Mouse (Mus musculus) layer of hippocampus, postnatal 10 days (tissue): ENCODE data around the gene Stk24. TPM values are rescaled to one million over a fixed set of nuclear protein-coding genes. Genes with fewer than 3 reads are reported as not detected.
A peak's percentile ranks its signal among the peaks of the same experiment; 100 is the strongest.

Experiments
- DNase-seq, 2 experiments: peaks; one replicate each; pipeline ENCODE4 v3.0.0; 2021; ENCODE audit warnings: low spot score in 2 of 2
- total RNA-seq, 2 experiments: library from RNA; stranded (reverse); gene quantifications; 2 replicates each; pipeline ENCODE4 v1.2.3; 2021

The Stk24 gene
- total RNA-seq, 2 experiments from 2014 or later = 45.8 to 51.1 TPM

DNA sequence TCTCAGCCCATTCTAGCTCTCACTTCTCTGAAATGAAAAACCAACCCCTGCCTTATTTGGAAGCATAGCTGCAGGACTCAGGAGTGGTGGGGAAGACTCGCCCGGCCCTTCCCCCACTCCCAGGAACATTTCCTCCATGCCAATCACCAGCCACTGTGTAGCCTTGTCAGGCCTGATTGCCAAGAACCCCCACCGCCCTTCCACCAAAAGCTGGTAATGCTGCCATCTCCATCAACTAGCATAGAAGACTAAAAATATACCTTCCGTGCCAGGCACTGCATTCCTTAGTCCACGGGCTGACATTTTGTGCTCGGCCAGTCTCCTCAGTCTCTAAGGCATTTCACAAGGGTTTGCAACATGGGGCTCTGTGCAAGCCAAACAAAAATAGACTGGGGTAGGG is 109.3 kb downstream of the Stk24 start:
- DNase-seq = no peak

DNA sequence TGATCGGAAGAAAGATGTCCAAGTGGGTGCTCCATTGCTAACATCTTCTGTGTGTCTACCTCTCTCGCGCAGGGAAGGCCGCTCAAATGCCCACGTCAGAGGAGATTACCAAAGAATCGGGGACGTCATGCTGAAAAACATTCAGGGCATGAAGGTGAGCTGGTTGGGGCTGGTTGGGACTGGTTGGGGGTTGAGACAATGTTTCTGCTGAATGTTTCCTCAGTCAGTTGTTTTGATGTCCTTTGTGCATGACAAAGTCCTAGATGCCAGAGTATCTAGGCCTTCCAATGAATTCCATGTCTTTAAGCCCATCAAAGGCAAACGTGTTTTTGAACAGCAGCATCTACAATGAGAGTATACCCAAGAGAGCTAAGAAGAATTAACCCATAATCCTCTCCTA is 112.0 kb downstream of the Stk24 start:
- no peak for DNase-seq

DNA sequence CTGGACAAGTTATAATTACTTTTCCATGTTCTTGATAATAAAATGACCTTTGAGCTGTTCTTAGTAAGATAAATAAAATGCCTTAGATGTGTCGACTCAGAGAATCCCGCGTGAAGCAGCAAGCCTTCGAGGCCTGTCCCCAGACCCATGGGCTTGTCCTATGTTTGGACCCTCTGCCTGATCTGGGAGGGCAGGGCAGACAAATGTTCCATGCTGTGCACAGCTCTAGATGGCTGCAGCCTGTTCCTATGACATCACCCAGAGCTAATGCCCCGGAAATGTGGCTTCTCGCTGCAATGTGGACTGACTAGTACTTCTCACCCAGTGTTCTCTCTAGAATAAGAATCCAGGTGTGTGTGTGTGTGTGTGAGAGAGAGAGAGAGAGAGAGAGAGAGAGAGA is 115.4 kb downstream of the Stk24 start:
- no peak for DNase-seq

DNA sequence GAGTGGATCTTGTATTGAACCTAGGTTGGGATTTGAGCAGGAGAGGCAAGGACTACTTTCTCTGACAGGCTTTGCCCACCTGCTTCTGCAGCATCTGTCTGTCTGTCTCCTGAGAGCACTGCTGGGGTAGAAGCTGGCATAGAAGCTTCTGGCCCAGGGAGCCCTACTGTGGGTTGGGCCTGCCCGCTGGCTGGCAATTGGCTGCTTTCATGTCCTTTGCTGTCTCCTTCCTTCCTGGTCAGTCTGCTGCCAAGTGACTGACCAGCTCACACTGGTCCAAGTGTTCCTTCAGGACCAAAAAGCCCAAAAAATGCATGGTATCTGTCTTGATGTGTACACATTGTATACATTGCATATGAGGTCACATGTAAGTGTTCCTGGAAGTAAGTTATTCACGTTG is 115.9 kb downstream of the Stk24 start:
- no peak for DNase-seq

DNA sequence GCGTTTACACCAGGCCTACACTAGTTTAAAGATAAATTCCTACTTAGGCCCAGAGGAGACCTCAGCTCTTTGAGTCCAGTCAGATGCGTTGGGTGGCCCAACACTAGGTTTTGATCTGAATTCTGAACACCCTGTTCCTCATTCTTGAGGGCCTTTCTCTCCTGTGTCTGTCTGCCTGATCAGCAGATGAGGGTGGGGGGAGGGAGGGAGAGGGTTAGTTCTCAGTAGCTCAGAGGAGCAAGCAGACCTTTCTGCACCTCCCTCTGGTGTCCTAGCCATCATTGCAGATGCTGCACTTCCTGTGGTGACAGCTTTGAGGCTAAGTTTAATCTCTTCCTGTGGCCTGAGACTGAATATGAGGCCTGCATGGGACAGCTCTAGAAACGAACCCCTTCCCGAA is 117.2 kb downstream of the Stk24 start:
- no peak for DNase-seq

DNA sequence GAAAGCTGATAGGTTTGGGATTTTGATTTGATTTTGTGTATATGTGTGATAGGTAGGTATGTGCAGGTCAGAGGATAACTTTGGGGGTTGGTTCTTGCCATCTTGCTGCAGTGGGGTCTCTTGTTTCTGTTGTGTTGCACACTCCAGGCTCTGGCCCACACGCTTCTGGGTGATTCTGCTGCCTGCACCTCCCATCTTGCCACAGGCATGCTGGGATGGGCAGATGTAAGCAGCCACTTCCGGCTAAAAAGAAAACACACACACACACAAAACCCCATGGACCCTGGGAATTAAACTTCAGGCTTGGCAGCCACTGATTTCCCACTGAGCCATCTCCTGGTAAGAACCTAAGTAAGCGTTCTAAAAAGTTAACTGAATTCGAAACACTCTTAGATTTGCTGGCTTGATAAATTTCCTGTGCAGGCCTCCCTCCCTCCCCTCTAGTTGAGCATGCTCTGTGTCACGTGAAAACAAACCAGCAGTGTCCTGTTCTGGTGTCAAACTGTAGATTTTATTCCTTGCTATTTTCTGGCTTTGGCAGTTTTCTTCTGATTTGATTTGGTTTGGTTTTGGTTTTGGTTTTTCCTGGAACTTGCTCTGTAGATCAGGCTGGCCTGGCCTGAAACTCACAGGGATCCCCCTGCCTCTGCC is 118.5 kb downstream of the Stk24 start:
- no peak for DNase-seq

DNA sequence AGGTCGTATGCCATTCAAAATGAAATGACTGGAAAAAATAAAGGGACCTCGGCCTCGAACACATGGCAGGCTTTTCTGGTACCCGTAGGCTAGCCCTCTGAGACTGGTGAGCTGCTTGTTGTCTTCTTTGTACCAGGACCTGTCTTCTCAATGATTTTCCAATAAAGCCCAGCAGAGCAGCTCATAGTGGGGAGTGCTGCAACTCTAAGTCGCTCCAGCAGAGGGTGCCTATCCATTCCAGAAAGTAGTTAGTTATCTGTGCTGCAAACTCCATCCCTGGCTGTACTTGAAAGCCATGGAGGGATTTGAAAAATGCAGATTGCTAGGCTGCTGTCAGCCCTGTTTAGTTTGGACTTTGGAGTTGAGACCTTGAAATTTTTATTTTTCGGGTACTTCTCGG is 120.0 kb downstream of the Stk24 start:
- DNase-seq = peak; percentile 72 to 73

DNA sequence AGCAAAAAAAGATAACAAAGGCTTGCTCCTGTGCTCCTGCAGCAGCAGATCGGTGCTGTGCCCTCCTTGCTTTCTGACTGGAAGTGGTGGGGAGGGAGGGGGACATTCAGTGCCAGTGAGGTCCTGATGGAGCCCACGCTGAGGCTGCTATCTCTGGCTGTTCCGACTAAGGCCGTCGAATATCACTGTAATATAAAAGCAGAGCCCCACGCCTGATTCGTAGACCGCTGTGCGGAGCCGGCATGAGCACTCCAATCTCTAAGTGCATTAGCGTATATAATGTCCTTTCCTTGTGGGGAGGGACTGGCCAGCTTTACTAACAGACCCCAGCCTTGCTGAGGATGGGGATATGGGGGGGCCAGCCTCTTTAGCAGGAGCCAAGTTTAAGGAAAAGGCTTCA is 120.5 kb downstream of the Stk24 start:
- no peak for DNase-seq

DNA sequence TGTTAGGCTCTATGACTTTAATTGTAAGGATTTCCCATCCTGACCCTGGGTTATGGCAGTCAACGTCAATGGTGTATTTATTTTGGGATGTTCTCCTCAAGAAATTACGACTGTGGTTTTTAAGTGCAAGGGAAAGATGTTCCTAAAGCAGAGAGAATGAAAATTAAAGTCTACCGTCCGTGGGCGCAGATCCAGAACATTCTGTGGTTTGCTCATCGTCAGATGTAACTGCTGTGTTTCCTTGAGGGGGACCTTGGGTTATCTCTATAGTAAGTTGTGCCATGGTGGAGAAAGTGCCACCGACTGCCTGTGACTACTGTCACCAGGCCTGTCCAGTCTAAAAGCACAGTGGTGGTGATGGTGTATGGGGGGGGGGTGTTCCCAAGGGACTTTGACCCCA is 122.9 kb downstream of the Stk24 start:
- no peak for DNase-seq

DNA sequence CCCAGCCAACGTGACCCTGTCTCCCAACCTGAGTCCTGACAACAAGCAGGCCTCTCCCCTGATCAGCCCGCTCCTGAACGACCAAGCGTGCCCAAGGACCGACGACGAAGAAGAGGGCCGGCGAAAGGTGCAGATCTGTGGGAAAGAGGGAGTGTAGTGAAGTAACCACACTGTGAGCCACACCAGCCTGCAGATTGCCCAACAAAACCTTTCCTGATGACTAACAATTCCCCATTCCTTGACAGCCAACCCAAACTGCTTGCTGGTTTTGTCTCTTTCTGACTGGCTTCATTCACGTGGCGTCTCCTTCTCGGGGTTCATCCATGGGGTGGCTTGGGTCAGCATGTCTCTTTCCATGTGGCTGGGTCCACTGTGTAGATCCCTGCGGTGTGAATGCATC is 124.3 kb downstream of the Stk24 start:
- DNase-seq = no peak

DNA sequence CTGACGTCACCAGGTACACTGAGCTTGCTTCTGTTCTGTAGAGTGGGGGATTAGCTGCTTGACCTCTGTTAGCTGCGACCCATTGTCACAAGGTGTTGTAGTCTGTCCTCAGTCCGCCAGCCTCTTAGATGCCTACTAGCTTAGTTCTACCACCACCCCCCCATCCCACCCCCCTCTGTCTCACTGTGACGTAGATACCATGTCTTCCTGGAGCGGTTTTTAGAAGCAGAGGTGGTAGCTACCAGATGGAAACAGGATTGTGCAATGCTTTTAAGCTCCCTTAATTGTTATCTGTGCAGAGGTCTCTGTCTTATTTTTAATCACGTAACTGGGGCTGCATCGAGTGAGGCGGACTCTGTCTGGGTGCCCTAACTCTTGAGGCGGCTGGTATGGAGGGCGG is 124.9 kb downstream of the Stk24 start:
- DNase-seq = no peak

DNA sequence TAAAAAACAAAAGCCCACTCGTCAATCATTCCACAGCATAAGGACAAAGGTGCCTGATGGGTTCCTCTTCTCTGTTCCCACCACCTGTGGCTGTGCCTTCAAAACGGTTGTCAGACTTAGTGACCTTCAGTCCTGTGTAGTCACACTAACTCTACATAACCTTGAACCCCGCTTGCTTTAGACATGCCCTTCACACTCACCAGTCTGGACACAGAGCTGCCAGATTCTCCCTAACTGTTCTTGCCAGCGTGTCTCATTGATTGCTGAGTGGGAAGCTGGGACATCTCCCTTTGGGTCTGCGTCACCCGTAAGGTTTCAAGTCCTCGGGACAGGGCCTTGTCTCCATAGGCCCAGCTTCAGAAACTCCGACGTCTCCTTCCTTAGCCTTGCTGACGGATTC is 127.3 kb downstream of the Stk24 start:
- no peak for DNase-seq

DNA sequence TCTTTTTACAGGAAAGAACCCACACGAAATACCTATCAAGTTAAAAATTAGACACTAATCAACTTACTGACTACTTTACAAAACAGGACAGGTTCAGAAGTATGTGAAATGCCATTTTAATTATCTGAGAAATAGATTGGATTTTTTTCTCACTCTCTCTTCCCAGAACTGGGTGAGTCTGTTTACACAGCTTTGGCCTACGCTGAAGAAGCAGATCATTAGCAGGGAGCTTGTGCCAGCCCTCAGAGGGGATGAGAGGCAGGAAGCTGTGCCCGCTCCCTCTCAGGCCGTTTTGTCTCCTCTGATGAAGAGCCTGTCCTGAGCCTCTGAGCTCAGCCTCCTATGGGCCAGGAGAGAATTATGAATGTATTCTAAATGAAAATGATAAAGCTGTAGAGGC is 128.1 kb downstream of the Stk24 start:
- DNase-seq = no peak

DNA sequence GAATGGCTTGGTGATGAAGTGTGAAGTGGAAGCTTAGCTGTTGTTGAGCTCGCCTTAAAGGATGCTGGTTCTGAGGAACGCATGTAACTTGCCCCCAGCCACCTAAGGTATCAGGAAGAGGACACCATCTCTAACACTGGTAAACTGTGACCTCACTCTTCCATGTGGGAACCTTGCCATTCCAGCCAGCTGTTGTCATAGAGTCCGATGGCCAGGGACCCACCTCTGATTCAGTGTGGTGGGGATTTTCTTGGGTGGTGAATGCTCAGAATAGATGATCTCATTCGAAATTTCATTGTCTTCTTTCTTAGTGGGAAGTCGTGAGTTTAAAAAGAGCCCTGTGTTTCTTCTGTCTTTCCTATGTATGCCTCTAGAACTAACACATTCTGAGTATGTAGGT is 128.7 kb downstream of the Stk24 start:
- no peak for DNase-seq

DNA sequence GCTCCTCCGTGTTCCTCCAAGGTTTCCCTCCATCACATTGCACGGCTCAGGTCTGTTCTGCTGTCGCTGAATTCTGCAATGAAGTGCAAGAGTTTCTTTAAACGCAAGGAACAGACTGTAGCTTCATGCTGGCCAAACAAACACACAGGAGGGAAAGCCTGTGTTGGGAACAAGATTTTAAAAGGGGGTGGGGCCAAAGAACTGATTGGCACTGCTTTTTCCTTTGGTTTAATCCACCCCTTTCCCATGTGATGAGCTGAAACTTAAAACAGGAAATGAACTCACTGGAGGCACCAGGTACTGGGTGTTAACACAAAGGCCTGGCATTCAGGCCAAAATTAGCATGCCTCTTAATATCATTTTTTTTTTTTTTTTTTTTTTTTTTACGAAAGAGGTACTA is 131.5 kb downstream of the Stk24 start:
- no peak for DNase-seq

DNA sequence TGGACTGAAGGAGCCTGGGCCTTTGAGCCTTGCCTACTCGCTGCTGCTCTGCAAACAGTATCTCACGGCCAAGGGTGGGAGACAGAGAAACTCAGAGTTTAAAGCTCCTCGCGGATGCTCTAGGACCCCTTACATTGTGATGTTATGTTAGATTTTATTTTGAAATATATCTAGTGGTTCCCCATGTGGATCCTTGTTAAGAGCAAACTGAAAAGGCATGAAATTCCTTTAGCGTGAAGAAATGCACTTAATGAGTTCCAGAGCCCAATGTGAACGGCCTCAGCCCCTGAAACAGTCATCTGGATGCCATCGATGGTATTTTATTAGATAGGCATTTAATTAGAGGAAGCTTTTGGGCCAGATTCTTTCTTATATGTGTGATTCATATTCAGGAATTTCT is 132.5 kb downstream of the Stk24 start:
- DNase-seq = no peak

DNA sequence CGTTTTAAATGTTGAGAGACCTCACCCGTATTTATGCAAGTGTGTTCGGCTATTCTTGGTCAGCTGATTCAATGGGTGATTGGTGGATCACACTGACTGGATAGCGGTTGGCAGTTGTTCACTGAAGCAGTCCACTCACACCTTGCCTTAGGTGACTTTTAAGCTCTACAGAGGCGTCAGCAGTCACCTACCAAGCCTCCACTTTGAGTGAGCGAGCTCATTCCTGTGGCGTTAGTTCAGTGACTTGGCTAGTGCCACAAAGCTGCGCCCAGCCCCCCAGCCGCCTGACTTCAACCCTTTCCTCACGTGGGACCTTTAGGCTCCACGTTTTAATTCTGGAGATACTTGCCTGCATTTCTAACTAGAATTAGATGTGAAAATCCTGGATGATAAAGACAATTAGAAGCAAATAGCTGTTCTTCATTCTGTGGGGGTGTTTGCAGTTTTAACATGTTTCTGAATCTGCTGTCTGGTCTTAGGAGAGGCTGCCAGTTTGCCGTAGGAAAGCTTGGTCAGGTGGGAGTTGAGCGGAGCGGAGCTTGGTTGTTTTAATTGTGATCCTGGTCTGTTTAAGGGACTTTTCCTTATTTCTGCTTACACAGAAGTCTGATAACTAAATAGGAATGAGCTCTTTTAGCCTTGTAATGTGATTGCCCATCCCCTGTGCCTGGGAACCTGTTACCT is 133.6 kb downstream of the Stk24 start:
- no peak for DNase-seq

DNA sequence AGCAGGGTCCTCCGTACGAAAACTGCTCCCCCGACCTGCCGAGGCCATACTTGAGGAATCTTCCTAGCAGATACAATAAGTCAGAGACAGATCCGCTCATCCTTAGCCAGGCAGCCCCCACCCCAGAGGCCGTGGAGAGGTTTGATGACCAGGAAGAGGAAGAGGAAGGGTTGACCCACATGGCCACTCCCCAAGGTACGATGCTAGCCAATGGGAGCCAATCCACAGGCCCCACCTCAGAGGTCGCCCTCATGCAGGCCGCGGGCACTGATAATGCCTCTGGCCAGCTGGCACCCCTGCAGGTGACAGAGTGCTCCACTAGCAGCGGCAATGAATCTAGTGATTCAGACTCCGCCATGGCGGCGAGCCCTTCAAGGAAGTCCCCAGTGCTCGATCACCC is 135.7 kb downstream of the Stk24 start:
- DNase-seq = no peak

DNA sequence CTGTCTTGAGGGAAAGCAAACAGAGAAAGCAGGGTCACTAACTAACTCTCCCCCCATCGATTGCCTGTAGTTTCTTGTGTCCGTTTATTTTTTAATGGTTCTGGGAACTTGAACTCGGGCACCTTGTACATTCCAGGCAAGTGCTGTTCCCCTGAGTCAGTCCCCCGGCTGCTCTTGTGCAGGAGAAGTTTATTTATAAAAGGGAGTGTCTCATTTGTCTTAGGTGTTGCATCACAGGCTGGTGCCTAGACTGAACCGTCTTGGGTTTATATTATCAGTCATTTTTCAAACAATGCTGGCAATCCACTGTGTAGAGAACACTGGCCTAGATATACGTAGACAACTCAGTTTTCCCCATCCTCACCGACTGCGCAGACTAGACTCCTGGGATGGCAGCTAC is 140.4 kb downstream of the Stk24 start:
- DNase-seq = no peak

DNA sequence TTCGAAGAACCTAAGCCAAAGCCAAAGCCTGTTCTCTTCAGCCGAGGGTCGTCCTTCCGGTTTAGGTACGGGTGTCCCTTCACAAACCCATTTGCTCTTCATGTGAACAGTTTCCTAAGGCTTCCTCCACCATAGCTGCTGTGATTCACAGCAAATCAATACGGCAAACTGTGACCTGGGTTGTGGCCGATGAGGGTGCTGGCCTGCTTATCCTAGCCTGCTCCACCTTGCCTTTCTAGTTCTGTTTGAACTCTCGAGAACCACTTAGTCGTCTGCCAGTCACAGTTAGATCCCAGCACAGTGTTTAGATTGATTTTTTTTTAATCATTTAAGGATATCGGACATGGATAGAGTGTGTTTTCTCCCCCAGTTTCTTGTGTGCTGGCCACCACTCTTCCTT is 141.1 kb downstream of the Stk24 start:
- no peak for DNase-seq

DNA sequence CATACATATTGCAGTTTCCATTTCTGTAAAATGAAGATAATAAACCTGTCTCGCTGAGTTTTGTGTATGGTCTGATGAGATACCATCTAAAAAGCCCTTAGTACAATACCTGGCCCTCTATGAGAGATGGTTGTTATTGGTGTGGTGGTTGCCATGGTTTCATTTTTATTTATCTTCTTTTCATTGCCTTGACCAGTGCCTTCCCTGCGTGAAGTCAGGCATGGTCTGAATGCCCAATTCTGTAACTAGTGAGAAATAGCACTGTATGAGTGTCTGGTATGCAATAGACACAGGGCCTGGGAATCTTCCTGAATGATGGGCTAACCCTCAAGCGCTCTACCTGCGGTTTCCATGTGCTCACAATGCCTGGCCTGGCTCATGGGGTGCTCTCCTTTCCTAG is 143.1 kb downstream of the Stk24 start:
- no peak for DNase-seq
